In the genomic region with DNA sequence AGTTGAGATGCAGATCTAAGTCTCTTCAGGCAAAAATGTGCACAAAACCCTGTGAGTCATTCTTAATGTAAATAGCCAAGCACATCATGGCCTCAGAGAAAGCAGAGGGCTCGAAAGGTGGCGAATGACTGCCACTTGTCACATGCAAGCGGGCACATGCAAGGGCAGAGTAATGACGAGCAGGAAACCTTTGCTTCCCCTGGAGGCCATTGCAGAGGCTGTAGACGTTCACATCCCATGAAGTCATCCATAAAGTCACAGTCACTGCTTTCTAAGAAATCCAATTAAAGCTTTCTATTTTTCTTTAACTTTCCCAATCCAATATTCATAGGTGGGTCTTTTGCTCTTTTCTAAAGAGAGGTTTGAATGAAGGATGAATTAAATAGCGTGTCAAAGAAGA, we compare ENCODE assay signal across 18 mouse cellular contexts.
A peak's percentile ranks its signal among the peaks of the same experiment; 100 is the strongest.
DNase-seq lines count a peak whose midpoint lies in the region; ATAC-seq lines count a peak whose summit lies in the region.
"Had no signal": no experiment of that assay in that cellular context is flagged by ENCODE, and none has a peak within 500 bp of the region (broad histone marks: within the 10 kb centered on the region; RNA-seq: fewer than 3 reads in every experiment).

No protein-coding gene starts in this region.

- H3K4me1 ChIP-seq in forebrain, embryonic 13.5 days, result peaks cover 39% of the 10 kb centered on the region
- H3K4me1 ChIP-seq in forebrain, embryonic 10.5 days, result peaks cover 25% of the 10 kb centered on the region
- peaks cover 30% of the 10 kb centered on the region for H3K4me1 ChIP-seq in forebrain, embryonic 15.5 days
- peaks cover 38% of the 10 kb centered on the region for H3K4me1 ChIP-seq in hindbrain, embryonic 14.5 days (replicated peaks; ENCODE audit: control insufficient read depth, insufficient read depth, low read length)
- H3K4me1 ChIP-seq in midbrain, embryonic 15.5 days, result peaks cover 47% of the 10 kb centered on the region
- H3K4me1 ChIP-seq: heart, embryonic 13.5 days had no signal

- no peaks in the 10 kb centered on the region for H3K9me3 ChIP-seq in forebrain, embryonic 13.5 days (replicated peaks)
- H3K9me3 ChIP-seq in forebrain, embryonic 10.5 days, result no peaks in the 10 kb centered on the region
- no peaks in the 10 kb centered on the region for H3K9me3 ChIP-seq in forebrain, embryonic 15.5 days
- H3K9me3 ChIP-seq in hindbrain, embryonic 14.5 days (ENCODE audit: control insufficient read depth, low read length), result no peaks in the 10 kb centered on the region
- no peaks in the 10 kb centered on the region for H3K9me3 ChIP-seq in midbrain, embryonic 15.5 days
- H3K9me3 ChIP-seq: heart, embryonic 13.5 days had no signal

- H3K4me3 ChIP-seq in forebrain, embryonic 13.5 days, result no peak overlapping the region
- no peak overlapping the region for H3K4me3 ChIP-seq in forebrain, embryonic 10.5 days
- H3K4me3 ChIP-seq in forebrain, embryonic 15.5 days, result no peak overlapping the region
- no peak overlapping the region for H3K4me3 ChIP-seq in hindbrain, embryonic 14.5 days (replicated peaks; ENCODE audit: low read length)
- H3K4me3 ChIP-seq in midbrain, embryonic 15.5 days, result no peak overlapping the region
- H3K4me3 ChIP-seq: gastrocnemius, adult 2 months; heart, embryonic 13.5 days had no signal

- ATAC-seq in forebrain, embryonic 13.5 days, result no peak; the same call in 1 of the 2 replicates
- ATAC-seq in forebrain, embryonic 15.5 days (replicated peaks), result peak; percentile 5; the same call in 1 of the 2 replicates
- ATAC-seq in hindbrain, embryonic 14.5 days (ENCODE audit: low FRiP score), result no peak; the same call in 1 of the 2 replicates
- ATAC-seq in midbrain, embryonic 15.5 days (replicated peaks), result peak; percentile 58
- ATAC-seq: intestine, embryonic 16.5 days; lung, postnatal 0 days had no signal

- 51% methylated on average over 6 of the region's 6 CpGs for WGBS in forebrain, embryonic 13.5 days
- 88% methylated on average over 6 of the region's 6 CpGs for WGBS in forebrain, embryonic 10.5 days
- WGBS in forebrain, embryonic 15.5 days, result 39% methylated on average over 6 of the region's 6 CpGs
- WGBS in hindbrain, embryonic 14.5 days, result 28% methylated on average over 6 of the region's 6 CpGs
- 25% methylated on average over 6 of the region's 6 CpGs for WGBS in midbrain, embryonic 15.5 days

- H3K27me3 ChIP-seq in forebrain, embryonic 13.5 days, result peaks cover 17% of the 10 kb centered on the region; the same call in 1 of the 2 replicates
- H3K27me3 ChIP-seq in forebrain, embryonic 10.5 days (ENCODE audit: poor library complexity, severe bottlenecking), result no peaks in the 10 kb centered on the region; the same call in 1 of the 2 replicates
- H3K27me3 ChIP-seq in forebrain, embryonic 15.5 days, result no peaks in the 10 kb centered on the region
- 0 out of 2 replicates have a peak, but pooled peaks cover 5% of the 10 kb centered on the region for H3K27me3 ChIP-seq in hindbrain, embryonic 14.5 days (ENCODE audit: control insufficient read depth, insufficient read depth, low read length)
- H3K27me3 ChIP-seq in midbrain, embryonic 15.5 days (replicated peaks), result no peaks in the 10 kb centered on the region
- H3K27me3 ChIP-seq: heart, embryonic 13.5 days had no signal

- H3K36me3 ChIP-seq in forebrain, embryonic 13.5 days (ENCODE audit: poor library complexity, severe bottlenecking), result no peaks in the 10 kb centered on the region
- H3K36me3 ChIP-seq in forebrain, embryonic 10.5 days (replicated peaks), result no peaks in the 10 kb centered on the region
- no peaks in the 10 kb centered on the region for H3K36me3 ChIP-seq in forebrain, embryonic 15.5 days
- H3K36me3 ChIP-seq in hindbrain, embryonic 14.5 days (replicated peaks; ENCODE audit: control insufficient read depth, insufficient read depth), result no peaks in the 10 kb centered on the region
- H3K36me3 ChIP-seq in midbrain, embryonic 15.5 days (replicated peaks), result no peaks in the 10 kb centered on the region
- H3K36me3 ChIP-seq: G1E; heart, embryonic 13.5 days had no signal

- no peak for DNase-seq in forebrain, embryonic 10.5 days (ENCODE audit: extremely low spot score, low spot score)
- no peak for DNase-seq in hindbrain, embryonic 14.5 days (ENCODE audit: low spot score)
- DNase-seq in heart, adult 18-20 months, result no peak
- DNase-seq in left cerebral cortex, adult 18-20 months (ENCODE audit: low spot score in 2 of 2), result no peak
- DNase-seq in cerebellum, adult 9-10 months, result no peak
- DNase-seq: adrenal gland, postnatal 14 days; cerebellum, adult 18-20 months; gastrocnemius, adult 2 months; heart, postnatal 36 days; kidney, postnatal 4 days; liver had no signal

- no peak overlapping the region for H3K9ac ChIP-seq in forebrain, embryonic 13.5 days
- H3K9ac ChIP-seq in forebrain, embryonic 15.5 days (replicated peaks), result 0 out of 2 replicates have a peak overlapping the region, but pooled peaks have one; percentile 10
- H3K9ac ChIP-seq in hindbrain, embryonic 14.5 days, result no peak overlapping the region
- H3K9ac ChIP-seq in midbrain, embryonic 15.5 days, result no peak overlapping the region
- H3K9ac ChIP-seq: heart, embryonic 13.5 days had no signal

- H3K4me2 ChIP-seq in forebrain, embryonic 13.5 days, result no peak overlapping the region
- H3K4me2 ChIP-seq in forebrain, embryonic 15.5 days (replicated peaks), result peak overlapping the region; percentile 36; the same call in 1 of the 2 replicates
- H3K4me2 ChIP-seq in hindbrain, embryonic 14.5 days (replicated peaks), result no peak overlapping the region
- H3K4me2 ChIP-seq in midbrain, embryonic 15.5 days, result no peak overlapping the region
- H3K4me2 ChIP-seq: heart, embryonic 13.5 days had no signal

- H3K27ac ChIP-seq in forebrain, embryonic 13.5 days, result peak overlapping the region; percentile 91
- H3K27ac ChIP-seq in forebrain, embryonic 10.5 days, result no peak overlapping the region
- peak overlapping the region; percentile 88 for H3K27ac ChIP-seq in forebrain, embryonic 15.5 days (replicated peaks)
- peak overlapping the region; percentile 88 for H3K27ac ChIP-seq in hindbrain, embryonic 14.5 days
- H3K27ac ChIP-seq in midbrain, embryonic 15.5 days, result peak overlapping the region; percentile 83
- H3K27ac ChIP-seq: gastrocnemius, adult 2 months; heart, embryonic 13.5 days had no signal

Comparison
In these comparisons a context has a peak if more than half of its experiments do, and no peak if none do; other contexts are left out.
1. ATAC-seq: peak in forebrain, embryonic 15.5 days (single experiment) and midbrain, embryonic 15.5 days (single experiment); none in forebrain, embryonic 13.5 days (single experiment) and hindbrain, embryonic 14.5 days (single experiment).